Mouse (Mus musculus): ENCODE results near the gene Gm867. TPM values are rescaled to one million over a fixed set of nuclear protein-coding genes. Genes with fewer than 3 reads are reported as not detected.

The Gm867 gene
- polyA plus RNA-seq, 1 experiment from 2014 or later: not detected

Other genes starting within 250 kb of the Gm867 start
- gene Cabin1, start 176.3 kb downstream of the Gm867 start, polyA plus RNA-seq (2015; fragmentation: Nextera tagmentation; extraction: Ambion mirVana): 30.9 and 32.5 TPM in 2 replicates
- gene Ddt, start 167.3 kb downstream of the Gm867 start, polyA plus RNA-seq (2015; fragmentation: Nextera tagmentation; extraction: Ambion mirVana): 92.4 and 95.9 TPM in 2 replicates
- 0.86 TPM in 1 of 2 replicates, not detected in the other for gene Gm20441, start 159.7 kb downstream of the Gm867 start, polyA plus RNA-seq (2015; fragmentation: Nextera tagmentation; extraction: Ambion mirVana)
- gene Gstt3, start 159.3 kb downstream of the Gm867 start, polyA plus RNA-seq (2015; fragmentation: Nextera tagmentation; extraction: Ambion mirVana): 19.6 and 21.5 TPM in 2 replicates
- gene Gstt1, start 142.1 kb downstream of the Gm867 start, polyA plus RNA-seq (2015; fragmentation: Nextera tagmentation; extraction: Ambion mirVana): 14.9 and 16.3 TPM in 2 replicates
- gene Gstt4, start 118.1 kb downstream of the Gm867 start, polyA plus RNA-seq (2015; fragmentation: Nextera tagmentation; extraction: Ambion mirVana): not detected in 2 replicates
- 12.7 and 13.8 TPM in 2 replicates for gene Gstt2, start 103.2 kb downstream of the Gm867 start, polyA plus RNA-seq (2015; fragmentation: Nextera tagmentation; extraction: Ambion mirVana)
- 1,677 and 1,740 TPM in 2 replicates for gene Mif, start 80.4 kb downstream of the Gm867 start, polyA plus RNA-seq (2015; fragmentation: Nextera tagmentation; extraction: Ambion mirVana)
- gene Derl3, start 47.3 kb downstream of the Gm867 start, polyA plus RNA-seq (2015; fragmentation: Nextera tagmentation; extraction: Ambion mirVana): 3.4 and 3.7 TPM in 2 replicates
- 247 and 248 TPM in 2 replicates for gene Smarcb1, start 19.1 kb downstream of the Gm867 start, polyA plus RNA-seq (2015; fragmentation: Nextera tagmentation; extraction: Ambion mirVana)
- gene Chchd10, start 7.5 kb downstream of the Gm867 start, polyA plus RNA-seq (2015; fragmentation: Nextera tagmentation; extraction: Ambion mirVana): 9.8 and 11.5 TPM in 2 replicates
- 194 and 198 TPM in 2 replicates for gene Mmp11, start 4.2 kb downstream of the Gm867 start, polyA plus RNA-seq (2015; fragmentation: Nextera tagmentation; extraction: Ambion mirVana)
- gene Vpreb3, start 2.4 kb upstream of the Gm867 start, polyA plus RNA-seq (2015; fragmentation: Nextera tagmentation; extraction: Ambion mirVana): 0.33 and 0.66 TPM in 2 replicates
- gene Gm5134, start 13.8 kb upstream of the Gm867 start, polyA plus RNA-seq (2015; fragmentation: Nextera tagmentation; extraction: Ambion mirVana): 0.11 TPM in 1 of 2 replicates, not detected in the other
- 22.1 and 22.5 TPM in 2 replicates for gene Zfp280b, start 92.0 kb upstream of the Gm867 start, polyA plus RNA-seq (2015; fragmentation: Nextera tagmentation; extraction: Ambion mirVana)
- gene Slc5a4b, start 170.3 kb upstream of the Gm867 start, polyA plus RNA-seq (2015; fragmentation: Nextera tagmentation; extraction: Ambion mirVana): not detected in 2 replicates
- not detected in 2 replicates for gene Slc5a4a, start 206.8 kb upstream of the Gm867 start, polyA plus RNA-seq (2015; fragmentation: Nextera tagmentation; extraction: Ambion mirVana)

Measured in limb, embryonic 13.5 days (tissue).